34 mouse cellular contexts compared by ENCODE assay signal in the genomic region with DNA sequence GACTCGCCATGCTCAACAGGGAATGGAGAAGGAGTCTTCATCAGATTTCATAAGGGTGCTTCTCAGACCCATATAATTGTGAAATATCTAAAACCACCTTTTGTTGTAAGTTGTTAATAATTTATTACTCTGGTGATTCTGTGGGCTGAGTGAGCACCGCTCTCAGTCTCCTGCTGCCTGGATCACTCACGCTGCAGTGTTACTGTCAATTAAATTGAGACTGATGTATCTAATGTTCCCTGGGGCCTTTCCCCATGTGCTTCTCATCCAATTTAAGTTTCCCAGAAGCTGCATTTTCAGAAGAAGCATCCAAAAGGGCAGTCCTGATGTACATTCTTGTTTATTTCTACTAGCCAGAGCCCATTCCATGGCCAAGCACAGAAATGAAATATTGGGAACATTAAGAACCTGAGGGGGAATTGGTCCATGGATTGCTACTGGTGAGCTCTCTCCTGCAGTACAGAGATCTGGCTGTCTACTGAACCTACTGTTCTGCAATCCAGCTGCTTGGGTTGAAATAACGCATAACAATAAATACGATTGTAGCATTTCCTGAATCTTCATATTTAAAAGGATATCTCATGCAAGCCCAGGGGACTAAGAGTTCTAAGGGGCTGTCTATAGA. TPM values are rescaled to one million over a fixed set of nuclear protein-coding genes. Genes with fewer than 3 reads are reported as not detected.
DNase-seq lines count a peak whose midpoint lies in the region; ATAC-seq and TF ChIP-seq lines count a peak whose summit lies in the region.
"Had no signal": no experiment of that assay in that cellular context is flagged by ENCODE, and none has a peak within 500 bp of the region (broad histone marks: within the 10 kb centered on the region; RNA-seq: fewer than 3 reads in every experiment).

No protein-coding gene starts in this region.

- peak overlapping the region; percentile 30; the same call in 1 of the 2 replicates for H3K27ac ChIP-seq in hindbrain, embryonic 12.5 days
- H3K27ac ChIP-seq in hindbrain, postnatal 0 days, result no peak overlapping the region
- no peak overlapping the region for H3K27ac ChIP-seq in hindbrain, embryonic 16.5 days (ENCODE audit: low read depth, low read length)
- no peak overlapping the region for H3K27ac ChIP-seq in neural tube, embryonic 12.5 days
- H3K27ac ChIP-seq: forebrain, embryonic 12.5 days; gastrocnemius, adult 2 months; heart, embryonic 10.5 days; intestine, embryonic 15.5 days; limb, embryonic 12.5 days; macrophage had no signal

- no peak for TF ChIP-seq CTCF in hindbrain, postnatal 0 days (IDR thresholded peaks at IDR 0.05; ENCODE audit: low read depth)
- TF ChIP-seq CTCF in brain, embryonic 14.5 days (IDR thresholded peaks at IDR 0.05; ENCODE audit: borderline replicate concordance, extremely low read depth, insufficient read depth, insufficient read length), result no peak

- H3K36me3 ChIP-seq in hindbrain, embryonic 12.5 days, result no peaks in the 10 kb centered on the region
- H3K36me3 ChIP-seq in hindbrain, postnatal 0 days (ENCODE audit: insufficient read depth, low read length), result no peaks in the 10 kb centered on the region
- H3K36me3 ChIP-seq in hindbrain, embryonic 16.5 days (ENCODE audit: control insufficient read depth, insufficient read depth, low read length), result no peaks in the 10 kb centered on the region
- H3K36me3 ChIP-seq in neural tube, embryonic 12.5 days, result no peaks in the 10 kb centered on the region
- H3K36me3 ChIP-seq: forebrain, embryonic 12.5 days; heart, embryonic 10.5 days; intestine, embryonic 15.5 days; limb, embryonic 12.5 days had no signal

- H3K4me2 ChIP-seq in hindbrain, embryonic 12.5 days (replicated peaks), result no peak overlapping the region
- H3K4me2 ChIP-seq in hindbrain, postnatal 0 days (ENCODE audit: low read depth, low read length), result no peak overlapping the region
- H3K4me2 ChIP-seq in hindbrain, embryonic 16.5 days (ENCODE audit: low read length), result no peak overlapping the region
- no peak overlapping the region for H3K4me2 ChIP-seq in neural tube, embryonic 12.5 days (replicated peaks)
- H3K4me2 ChIP-seq: forebrain, embryonic 12.5 days; intestine, embryonic 15.5 days; limb, embryonic 12.5 days; liver, embryonic 11.5 days had no signal

- WGBS in hindbrain, embryonic 12.5 days, result 70% methylated on average over 5 of the region's 5 CpGs
- WGBS in hindbrain, postnatal 0 days, result 66% methylated on average over 5 of the region's 5 CpGs
- WGBS in hindbrain, embryonic 16.5 days, result 67% methylated on average over 5 of the region's 5 CpGs
- WGBS in neural tube, embryonic 12.5 days, result 67% methylated on average over 5 of the region's 5 CpGs

- no peaks in the 10 kb centered on the region for H3K4me1 ChIP-seq in hindbrain, embryonic 12.5 days
- H3K4me1 ChIP-seq in hindbrain, postnatal 0 days (ENCODE audit: insufficient read depth, low read length), result no peaks in the 10 kb centered on the region
- H3K4me1 ChIP-seq in hindbrain, embryonic 16.5 days (ENCODE audit: control insufficient read depth, insufficient read depth, low read depth, low read length), result no peaks in the 10 kb centered on the region
- H3K4me1 ChIP-seq in neural tube, embryonic 12.5 days, result no peaks in the 10 kb centered on the region
- H3K4me1 ChIP-seq: forebrain, embryonic 12.5 days; heart, embryonic 10.5 days; intestine, embryonic 15.5 days; limb, embryonic 12.5 days had no signal

- peak; percentile 77 for ATAC-seq in hindbrain, embryonic 12.5 days (ENCODE audit: low FRiP score)
- ATAC-seq in hindbrain, postnatal 0 days, result no peak
- ATAC-seq in hindbrain, embryonic 16.5 days, result peak; percentile 61
- peak; percentile 85 for ATAC-seq in neural tube, embryonic 12.5 days (ENCODE audit: low FRiP score, low read depth)
- ATAC-seq: CD4-positive, CD25-positive, alpha-beta regulatory T cell, adult 4 months; intestine, embryonic 15.5 days; liver, postnatal 0 days; lung, postnatal 0 days had no signal

- H3K9me3 ChIP-seq in hindbrain, embryonic 12.5 days (replicated peaks), result no peaks in the 10 kb centered on the region
- no peaks in the 10 kb centered on the region for H3K9me3 ChIP-seq in hindbrain, postnatal 0 days (ENCODE audit: low read length)
- no peaks in the 10 kb centered on the region for H3K9me3 ChIP-seq in hindbrain, embryonic 16.5 days (ENCODE audit: control insufficient read depth, low read length)
- H3K9me3 ChIP-seq in neural tube, embryonic 12.5 days, result no peaks in the 10 kb centered on the region
- H3K9me3 ChIP-seq: forebrain, embryonic 12.5 days; heart, embryonic 10.5 days; intestine, embryonic 15.5 days; limb, embryonic 12.5 days had no signal

- no peak for DNase-seq in hindbrain, postnatal 0 days (ENCODE audit: low spot score)
- DNase-seq in brain, embryonic 14.5 days (ENCODE audit: low read depth), result peak; percentile 56
- DNase-seq in kidney, postnatal 10 days, result no peak
- DNase-seq in frontal cortex, adult 2 months (ENCODE audit: extremely low spot score in 1 of 2, low spot score in 1 of 2), result no peak
- no peak for DNase-seq in left cerebral cortex, adult 8-10 months (ENCODE audit: low spot score in 2 of 2)
- DNase-seq: adrenal gland, postnatal 25 days; cerebellum, adult 11 months; gastrocnemius, adult 2 months; kidney, adult 9 months; kidney, postnatal 25 days; liver, postnatal 0 days; right cerebral cortex, postnatal 25 days; thymus, postnatal 25 days had no signal

- H3K27me3 ChIP-seq in hindbrain, embryonic 12.5 days, result no peaks in the 10 kb centered on the region
- no peaks in the 10 kb centered on the region for H3K27me3 ChIP-seq in hindbrain, postnatal 0 days (ENCODE audit: insufficient read depth, low read length)
- no peaks in the 10 kb centered on the region for H3K27me3 ChIP-seq in hindbrain, embryonic 16.5 days (replicated peaks; ENCODE audit: control insufficient read depth, insufficient read depth, low read length)
- H3K27me3 ChIP-seq in neural tube, embryonic 12.5 days (replicated peaks), result no peaks in the 10 kb centered on the region
- H3K27me3 ChIP-seq: forebrain, embryonic 12.5 days; intestine, embryonic 15.5 days; limb, embryonic 12.5 days had no signal

- H3K9ac ChIP-seq in hindbrain, embryonic 12.5 days, result no peak overlapping the region
- H3K9ac ChIP-seq in hindbrain, postnatal 0 days (replicated peaks; ENCODE audit: low read length), result no peak overlapping the region
- no peak overlapping the region for H3K9ac ChIP-seq in hindbrain, embryonic 16.5 days (ENCODE audit: low read depth, low read length)
- no peak overlapping the region for H3K9ac ChIP-seq in neural tube, embryonic 12.5 days
- H3K9ac ChIP-seq: forebrain, embryonic 12.5 days; intestine, embryonic 15.5 days; limb, embryonic 12.5 days; liver, postnatal 0 days had no signal

- TF ChIP-seq POLR2A in brain, embryonic 14.5 days (IDR thresholded peaks at IDR 0.05; ENCODE audit: borderline replicate concordance, extremely low read depth, insufficient read depth, insufficient read length, poor library complexity, severe bottlenecking), result no peak

- H3K4me3 ChIP-seq in hindbrain, embryonic 12.5 days, result no peak overlapping the region
- no peak overlapping the region for H3K4me3 ChIP-seq in hindbrain, postnatal 0 days (ENCODE audit: low read length)
- H3K4me3 ChIP-seq in hindbrain, embryonic 16.5 days (ENCODE audit: low read length), result no peak overlapping the region
- H3K4me3 ChIP-seq in neural tube, embryonic 12.5 days, result no peak overlapping the region
- H3K4me3 ChIP-seq: forebrain, embryonic 12.5 days; gastrocnemius, adult 2 months; heart, embryonic 10.5 days; intestine, embryonic 15.5 days; layer of hippocampus, adult 2 months; limb, embryonic 12.5 days had no signal

RNA-seq across cellular contexts. Expression of gene Npffr2, which starts 54.6 kb away (rescaled TPM):
- polyA plus RNA-seq in hindbrain, embryonic 12.5 days (2016; fragmentation: Nextera tagmentation; extraction: Ambion mirVana), result 0.14 TPM in 1 of 2 replicates, not detected in the other
- total RNA-seq in hindbrain, postnatal 0 days (2014; rRNA removed), result 1.2 and 1.9 TPM in 2 replicates
- polyA plus RNA-seq in hindbrain, postnatal 0 days (2015; fragmentation: Nextera tagmentation; extraction: Ambion mirVana), result 0.24 TPM in 1 of 2 replicates, not detected in the other
- polyA plus RNA-seq in brain, embryonic 14.5 days (2012; rRNA removed), result 0.04 and 0.14 TPM in 2 replicates
- polyA plus RNA-seq in hindbrain, embryonic 16.5 days (2015; fragmentation: Nextera tagmentation; extraction: Ambion mirVana), result 0.25 and 0.36 TPM in 2 replicates
- polyA plus RNA-seq in neural tube, embryonic 12.5 days (2016; fragmentation: Nextera tagmentation; extraction: Ambion mirVana), result not detected in 2 replicates
- 1.4 and 2.0 TPM in 2 replicates for polyA plus RNA-seq in frontal cortex, adult 2 months (2012; rRNA removed)
- total RNA-seq in left cerebral cortex, adult 8-10 months (2022), result 1 to 10 TPM in 1 of 4 experiments, under 1 TPM in 3; 0.30 to 1.1 (median 0.59) TPM
- total RNA-seq: adrenal gland, postnatal 25 days; common myeloid progenitor, adult 5-6 weeks; gastrocnemius, adult 2 months; gastrocnemius, postnatal 4 days; hematopoietic stem cell, adult 5-6 weeks; layer of hippocampus, adult 2 months; layer of hippocampus, postnatal 36 days; monocyte, adult 5-6 weeks; neutrophil, adult 5-6 weeks had no signal
- polyA plus RNA-seq: CD4-positive, CD25-positive, alpha-beta regulatory T cell, adult 4 months; heart, embryonic 16.5 days; intestine, embryonic 15.5 days; limb, embryonic 12.5 days; liver, postnatal 0 days; macrophage; spleen, adult 2 months; stomach, embryonic 14.5 days had no signal
